Mouse (Mus musculus) heart, adult 2 months (tissue): ENCODE data around the gene Upk1b. TPM values are rescaled to one million over a fixed set of nuclear protein-coding genes. Genes with fewer than 3 reads are reported as not detected.
"Not testable (repeated sequence)": the region's sequence is repeated elsewhere in the genome, so short reads cannot be mapped to it uniquely, and the experiment has no call there.

Source experiments
- DNase-seq, 2 experiments: peaks; one replicate each; pipeline ENCODE4 v3.0.0; 2021
- H3K27ac ChIP-seq: fragments of 200-600 bp; 2 replicates; pipeline ENCODE4 v1.8.1; 2022
- H3K27me3 ChIP-seq: fragments of 200-500 bp; 2 replicates; pipeline ENCODE4 v1.6.1; 2012; ENCODE audit warnings: mild to moderate bottlenecking, low read length, inconsistent platforms, mixed read lengths; ENCODE audit not compliant: control insufficient read depth, insufficient read depth
- H3K36me3 ChIP-seq: fragments of 200-500 bp; 2 replicates; pipeline ENCODE4 v1.6.1; 2012; ENCODE audit warnings: low read length, inconsistent platforms; ENCODE audit not compliant: control insufficient read depth, insufficient read depth
- H3K4me1 ChIP-seq: fragments of 200-500 bp; 2 replicates; pipeline ENCODE4 v1.6.1; 2011; ENCODE audit warnings: low read length; ENCODE audit not compliant: control insufficient read depth, insufficient read depth
- H3K4me3 ChIP-seq: fragments of 200-600 bp; 2 replicates; pipeline ENCODE4 v1.8.1; 2022
- H3K79me2 ChIP-seq: fragments of 200-500 bp; replicated peaks from 2 replicates; pipeline ENCODE4 v1.6.1; 2012; ENCODE audit warnings: mild to moderate bottlenecking, inconsistent platforms, low read length, moderate library complexity, mixed read lengths; ENCODE audit not compliant: control insufficient read depth, insufficient read depth
- H3K9ac ChIP-seq: fragments of 200-500 bp; 2 replicates; pipeline ENCODE4 v1.6.1; 2012; ENCODE audit warnings: low read depth, mild to moderate bottlenecking, control low read depth, inconsistent platforms, low read length, mixed read lengths
- CTCF ChIP-seq: fragments of 200-600 bp; IDR thresholded peaks from 2 replicates; pipeline ENCODE4 v1.8.1; 2022; ENCODE audit warnings: antibody characterized with exemption, mild to moderate bottlenecking, moderate library complexity
- EP300 ChIP-seq: fragments of 200-500 bp; IDR thresholded peaks from 2 replicates; pipeline ENCODE4 v1.6.1; 2011; ENCODE audit warnings: low read depth, low read length, control low read depth; ENCODE audit not compliant: insufficient read depth
- POLR2A ChIP-seq: fragments of 200-500 bp; IDR thresholded peaks from 2 replicates; pipeline ENCODE4 v1.6.1; 2011; ENCODE audit warnings: mild to moderate bottlenecking, low read depth, low read length, control low read depth; ENCODE audit not compliant: insufficient read depth
- WGBS: fragments of 180-500 bp; shearing (Covaris S2); methylation state at CpG from one replicate; pipeline ENCODE4 v1.1.7; 2018; 5-methylcytosine and 5-hydroxymethylcytosine counted together
- intact Hi-C: fragments of 180-260 bp; cut with DNase I; formaldehyde crosslinking; loops from one replicate; pipeline ENCODE4 v1.15.1; 2025
- long read RNA-seq: library from polyadenylated mRNA; stranded (forward); transcript quantifications from one replicate; pipeline ENCODE4 v2.0.0, GENCODE M21; 2021
- polyA plus RNA-seq: library from polyadenylated mRNA; depleted of rRNA; stranded (reverse); fragments of >200 nt; gene quantifications from 2 replicates; pipeline ENCODE4 v1.2.3, GENCODE M21; 2012; rRNA removed
- total RNA-seq, 2 experiments: library from RNA; stranded (reverse); gene quantifications; 2 replicates each; pipeline ENCODE4 v1.2.3; 2021

Upk1b gene
- total RNA-seq, result 1 to 10 TPM; 3.2 to 3.8 TPM
- 8.4 and 10.2 TPM in 2 replicates for polyA plus RNA-seq
- long read RNA-seq, partial matches to known transcripts, result 0 of 4 reads
- long read RNA-seq, other reads (novel, unspliced or antisense), result 0 of 4 reads

GRCm38 (mm10) chr16:38800091-38800490 lies at the start of gene Upk1b:
Gene Upk1b, minus strand, starts transcription at chr16:38800328.
- Histone ChIP-seq H3K27me3 (no peaks in the 10 kb centered on the region), H3K9ac (no peak within 1 kb of the TSS), H3K4me3 (no peak within 1 kb of the TSS), H3K27ac (no peak within 1 kb of the TSS), H3K36me3 (no peaks in the 10 kb centered on the region), H3K4me1 (no peaks in the 10 kb centered on the region), H3K79me2 (no peaks in the 10 kb centered on the region)
- peak in 1 of 2 experiments; percentile 8 for DNase-seq
- intact Hi-C loops, result no loop called here
- 20% methylated on average over 10 of the region's 10 CpGs for WGBS
- TF ChIP-seq CTCF (no peak), POLR2A (no peak), EP300 (no peak)

DNA sequence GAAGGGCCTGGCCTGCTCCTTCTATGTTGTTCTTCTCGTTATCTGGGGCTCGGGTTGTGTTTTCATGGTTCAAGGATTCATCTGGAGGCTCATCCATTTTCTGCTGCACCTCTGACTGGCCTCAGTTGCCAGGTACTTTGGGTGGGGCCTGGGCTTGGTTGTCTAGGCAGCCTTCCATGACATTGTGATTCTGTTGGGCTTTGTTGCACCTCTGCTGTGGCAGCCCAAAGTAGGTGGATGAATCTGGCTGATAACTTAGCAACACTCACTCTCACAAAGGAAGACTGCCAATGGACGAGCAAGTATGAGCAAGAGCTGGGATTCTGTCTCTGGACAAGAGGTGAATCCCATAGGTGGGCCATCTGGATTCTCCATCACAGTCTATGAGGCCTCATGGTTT lies 28.5 kb upstream of the Upk1b start, which contains the start of gene 4930435E12Rik:
TSS of gene 4930435E12Rik (minus strand) at position 101 of the 400 bp plus-strand sequence.
- Histone ChIP-seq H3K27ac (no peak within 1 kb of the TSS), H3K4me1 (no peaks in the 10 kb centered on the region), H3K36me3 (no peaks in the 10 kb centered on the region), H3K27me3 (no peaks in the 10 kb centered on the region), H3K4me3 (no peak within 1 kb of the TSS), H3K79me2 (no peaks in the 10 kb centered on the region), H3K9ac (no peak within 1 kb of the TSS)
- intact Hi-C loops, result no loop called here
- no peak for DNase-seq
- TF ChIP-seq EP300 (no peak), POLR2A (no peak), CTCF (no peak)
- 90% methylated on average over 3 of the region's 3 CpGs for WGBS

- Histone ChIP-seq H3K4me1 (no peaks in the 10 kb centered on the region), H3K36me3 (no peaks in the 10 kb centered on the region), H3K27me3 (no peaks in the 10 kb centered on the region), H3K79me2 (no peaks in the 10 kb centered on the region), H3K9ac (no peak overlapping the region), H3K27ac (no peak overlapping the region), H3K4me3 (no peak overlapping the region)
- WGBS, result 16% methylated on average over 8 of the region's 8 CpGs
- no peak for TF ChIP-seq POLR2A
- TF ChIP-seq CTCF, result peak; percentile 97
- TF ChIP-seq EP300, result peak; percentile 74
- intact Hi-C loops, result loop anchor here (1.0 to 5.0 kb wide), 4 partner anchors 54 to 276 kb away; no protein-coding TSS in a partner anchor
- DNase-seq, result peak; percentile 68 to 72
These were observed 12.4 kb upstream of the Upk1b start for GRCm38 (mm10) chr16:38812521-38812920.

DNA sequence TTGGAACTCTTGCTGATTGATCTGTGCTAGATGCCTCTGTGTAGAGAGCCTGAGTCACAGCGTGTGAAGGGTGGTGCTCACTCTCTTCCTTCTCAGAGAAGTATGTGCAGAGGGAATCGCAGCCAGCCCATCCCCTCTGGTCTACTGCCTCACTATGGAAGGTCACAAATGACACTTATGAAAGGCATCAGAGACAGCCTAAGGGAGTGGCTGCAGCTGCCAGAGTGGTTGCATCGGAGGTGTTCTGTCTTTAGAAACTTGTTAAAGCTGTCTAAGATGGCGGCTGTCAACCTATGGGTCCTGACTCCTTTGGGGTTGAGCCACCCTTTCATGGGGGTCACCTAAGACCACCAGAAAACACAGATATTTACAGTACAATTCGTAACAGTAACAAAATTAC lies 10.1 kb upstream of the Upk1b start:
- Histone ChIP-seq H3K4me1 (no peaks in the 10 kb centered on the region), H3K4me3 (no peak overlapping the region), H3K9ac (no peak overlapping the region), H3K27me3 (no peaks in the 10 kb centered on the region), H3K27ac (no peak overlapping the region), H3K36me3 (no peaks in the 10 kb centered on the region), H3K79me2 (no peaks in the 10 kb centered on the region)
- TF ChIP-seq EP300, result no peak
- no peak for TF ChIP-seq POLR2A
- TF ChIP-seq CTCF, result no peak
- WGBS, result 64% methylated on average over 5 of the region's 5 CpGs
- no peak for DNase-seq
- intact Hi-C loops, result loop anchor here (5.0 kb wide), 2 partner anchors 178 to 193 kb away; no protein-coding TSS in a partner anchor

- H3K4me3 ChIP-seq, H3K79me2 ChIP-seq, intact Hi-C loops, H3K4me1 ChIP-seq, DNase-seq, H3K9ac ChIP-seq, H3K27ac ChIP-seq, H3K27me3 ChIP-seq, H3K36me3 ChIP-seq: not testable (repeated sequence)
- WGBS, result 80% methylated on average over 5 of the region's 5 CpGs
These were observed 7.7 kb upstream of the Upk1b start for GRCm38 (mm10) chr16:38807796-38808195.

DNA sequence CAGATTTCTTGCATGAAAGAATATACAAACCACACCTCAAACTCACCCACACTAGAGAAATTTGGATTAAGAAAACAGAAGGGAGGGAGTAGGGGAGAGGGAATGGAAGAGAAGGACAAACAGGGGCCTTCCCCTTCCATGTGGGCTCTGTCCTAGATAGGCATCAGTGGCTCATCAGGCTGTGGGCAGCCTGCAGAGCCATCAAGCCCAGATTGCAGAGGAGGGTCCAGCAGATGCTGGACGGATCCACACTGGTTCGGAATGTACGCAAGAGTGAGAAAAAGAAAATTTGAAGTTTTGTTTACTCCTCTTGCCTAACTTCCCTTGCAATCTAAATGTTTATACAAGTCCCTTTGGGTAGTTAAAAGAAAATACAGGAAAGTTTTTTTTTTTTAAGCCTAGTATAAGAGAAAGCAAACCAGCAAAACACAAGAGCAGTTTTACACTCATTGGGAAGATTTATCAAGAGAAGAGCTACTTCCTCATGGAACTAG lies 1.1 kb downstream of the Upk1b start:
- no peak overlapping the region for H3K9ac ChIP-seq
- no peak overlapping the region for H3K4me3 ChIP-seq
- intact Hi-C loops, result no loop called here
- no peaks in the 10 kb centered on the region for H3K79me2 ChIP-seq
- no peaks in the 10 kb centered on the region for H3K4me1 ChIP-seq
- no peak overlapping the region for H3K27ac ChIP-seq
- WGBS, result 95% methylated on average over 3 of the region's 3 CpGs
- H3K27me3 ChIP-seq, result no peaks in the 10 kb centered on the region
- H3K36me3 ChIP-seq, result no peaks in the 10 kb centered on the region
- no peak for TF ChIP-seq POLR2A
- no peak for TF ChIP-seq EP300
- no peak for TF ChIP-seq CTCF
- DNase-seq, result no peak
